Mouse (Mus musculus) olfactory bulb, adult 2 months (tissue): ENCODE results near the gene Hdac9.

Experiments used
- CTCF ChIP-seq: fragments of 200-500 bp; IDR thresholded peaks from 2 replicates; pipeline ENCODE4 v1.5.1; 2012; ENCODE audit warnings: low read depth, mild to moderate bottlenecking, low read length, moderate library complexity; ENCODE audit not compliant: insufficient read depth
- POLR2A ChIP-seq: fragments of 200-500 bp; IDR thresholded peaks from 2 replicates; pipeline ENCODE4 v1.6.1; 2012; ENCODE audit warnings: mild to moderate bottlenecking, low read depth, low read length, moderate library complexity; ENCODE audit not compliant: insufficient read depth

DNA sequence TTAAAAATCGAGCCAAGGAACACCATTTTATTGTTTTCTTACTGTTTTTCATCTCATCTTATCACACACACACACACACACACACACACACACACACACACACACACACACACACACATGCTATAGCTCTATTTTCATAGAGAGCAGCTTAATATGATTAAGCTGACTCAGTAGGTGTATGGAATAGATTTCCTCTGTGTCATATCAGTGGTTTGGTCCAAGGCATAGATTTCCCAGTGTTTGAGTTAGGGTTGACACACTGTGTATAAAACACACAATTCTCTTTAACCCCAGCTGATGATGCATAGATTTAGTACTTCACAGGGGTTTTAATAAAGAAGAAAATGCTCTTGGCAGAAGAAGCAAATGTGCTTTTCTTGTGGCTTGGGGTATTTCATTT lies 643.1 kb downstream of the Hdac9 start:
- no peak for TF ChIP-seq CTCF
- TF ChIP-seq POLR2A: no peak
